In the genomic region with DNA sequence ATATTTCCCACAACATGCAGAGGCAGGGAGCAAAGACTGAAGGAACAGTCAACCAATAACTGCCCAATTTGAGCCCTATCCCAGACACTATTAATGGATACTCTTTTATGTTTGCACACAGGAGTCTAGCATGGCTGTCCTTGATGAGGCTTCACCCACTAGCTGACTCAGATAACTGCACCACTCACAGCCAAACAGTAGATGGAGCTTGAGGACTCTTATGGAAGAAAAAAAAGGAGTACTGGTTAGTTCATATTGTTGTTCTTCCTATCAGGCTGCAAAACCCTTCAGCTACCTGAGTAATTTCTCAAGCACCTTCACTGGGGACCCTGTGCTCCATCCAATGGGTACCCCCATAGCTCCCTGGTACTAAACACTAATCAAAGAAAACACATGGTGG, we compare ENCODE assay signal across 13 mouse cellular contexts.
DNase-seq lines count a peak whose midpoint lies in the region; ATAC-seq and TF ChIP-seq lines count a peak whose summit lies in the region.
"Had no signal": no experiment of that assay in that cellular context is flagged by ENCODE, and none has a peak within 500 bp of the region (broad histone marks: within the 10 kb centered on the region; RNA-seq: fewer than 3 reads in every experiment).

No protein-coding gene starts in this region.

- DNase-seq in cerebellum, postnatal 10 days = peak; percentile 31 to 35
- DNase-seq in kidney, postnatal 10 days = peak; percentile 9
- DNase-seq in ES-CJ7 (ENCODE audit: low read depth, low spot score) (peak; percentile 65), liver (no peak)
- peak; percentile 1 to 42 for DNase-seq in layer of hippocampus, adult 2 months (ENCODE audit: low spot score in 2 of 2)
- DNase-seq in neural tube, embryonic 10.5 days (ENCODE audit: extremely low spot score, low spot score) = no peak
- DNase-seq: cerebellum, postnatal 36 days; heart, postnatal 14 days; kidney, postnatal 14 days had no signal

- H3K4me3 ChIP-seq in kidney, embryonic 14.5 days (ENCODE audit: low read length) = no peak overlapping the region
- no peak overlapping the region for H3K4me3 ChIP-seq in layer of hippocampus, adult 2 months
- H3K4me3 ChIP-seq: liver, embryonic 15.5 days had no signal

- no peaks in the 10 kb centered on the region for H3K27me3 ChIP-seq in kidney, embryonic 14.5 days (ENCODE audit: control insufficient read depth, insufficient read depth, low read length)
- H3K27me3 ChIP-seq: liver, embryonic 15.5 days had no signal

- no peaks in the 10 kb centered on the region for H3K36me3 ChIP-seq in kidney, embryonic 14.5 days (ENCODE audit: control insufficient read depth, insufficient read depth, low read length)
- H3K36me3 ChIP-seq: liver, embryonic 15.5 days had no signal

- no peak for ATAC-seq in cerebellum, adult (ENCODE audit: insufficient number of reproducible peaks, low FRiP score, low TSS enrichment)
- ATAC-seq in kidney, embryonic 14.5 days (ENCODE audit: low FRiP score, low TSS enrichment) = no peak
- ATAC-seq: activated CD4-positive, CD25-positive, alpha-beta regulatory T cell, adult 4 months had no signal

- no peaks in the 10 kb centered on the region for H3K4me1 ChIP-seq in kidney, embryonic 14.5 days (ENCODE audit: control insufficient read depth, insufficient read depth, low read length)
- H3K4me1 ChIP-seq: liver, embryonic 15.5 days had no signal

- peak; percentile 78 for TF ChIP-seq CTCF in layer of hippocampus, adult 2 months (conservative IDR thresholded peaks at IDR 0.05)

- H3K4me2 ChIP-seq in kidney, embryonic 14.5 days (replicated peaks; ENCODE audit: low read depth, low read length) = no peak overlapping the region
- H3K4me2 ChIP-seq: liver, embryonic 15.5 days had no signal

- no peak overlapping the region for H3K9ac ChIP-seq in kidney, embryonic 14.5 days (ENCODE audit: low read depth, low read length)
- H3K9ac ChIP-seq: liver, embryonic 15.5 days had no signal

- no peak overlapping the region for H3K27ac ChIP-seq in kidney, embryonic 14.5 days (ENCODE audit: low read depth, low read length)
- no peak overlapping the region for H3K27ac ChIP-seq in layer of hippocampus, adult 2 months
- H3K27ac ChIP-seq: liver, embryonic 15.5 days had no signal

- H3K9me3 ChIP-seq in kidney, embryonic 14.5 days (ENCODE audit: control insufficient read depth, low read length) = no peaks in the 10 kb centered on the region
- H3K9me3 ChIP-seq: liver, embryonic 15.5 days had no signal

Comparison
In these comparisons a context has a peak if more than half of its experiments do, and no peak if none do; other contexts are left out.
1. DNase-seq: peak in cerebellum, postnatal 10 days (2 of 2), kidney, postnatal 10 days (single experiment), ES-CJ7 (single experiment) and layer of hippocampus, adult 2 months (2 of 2); none in liver (single experiment) and neural tube, embryonic 10.5 days (single experiment).